Mouse (Mus musculus) kidney, adult 2 months (tissue): ENCODE data around the gene Setd4.

Experiments used
- CTCF ChIP-seq: fragments of 200-500 bp; conservative IDR thresholded peaks from 2 replicates; pipeline ENCODE4 v1.5.1; 2011; ENCODE audit warnings: low read depth, mild to moderate bottlenecking, control low read depth, low read length, moderate library complexity, mixed read lengths; ENCODE audit not compliant: insufficient read depth, insufficient read length
- POLR2A ChIP-seq: fragments of 200-500 bp; IDR thresholded peaks from one replicate; pipeline ENCODE4 v1.6.1; 2011; ENCODE audit warnings: low read depth, low read length, control low read depth

GRCm38 (mm10) chr16:93558499-93558898, 45.4 kb downstream of the Setd4 start:
- TF ChIP-seq POLR2A (no peak), CTCF (no peak)
